Mouse (Mus musculus) left cerebral cortex, adult 9 months (tissue): ENCODE measurements around the gene Fntb.
"Not testable (repeated sequence)": the region's sequence is repeated elsewhere in the genome, so short reads cannot be mapped to it uniquely, and the experiment has no call there.

Source experiments
- DNase-seq, 2 experiments: peaks; one replicate each; pipeline ENCODE4 v3.0.0; 2022; ENCODE audit warnings: low spot score in 2 of 2

Fntb gene

DNA sequence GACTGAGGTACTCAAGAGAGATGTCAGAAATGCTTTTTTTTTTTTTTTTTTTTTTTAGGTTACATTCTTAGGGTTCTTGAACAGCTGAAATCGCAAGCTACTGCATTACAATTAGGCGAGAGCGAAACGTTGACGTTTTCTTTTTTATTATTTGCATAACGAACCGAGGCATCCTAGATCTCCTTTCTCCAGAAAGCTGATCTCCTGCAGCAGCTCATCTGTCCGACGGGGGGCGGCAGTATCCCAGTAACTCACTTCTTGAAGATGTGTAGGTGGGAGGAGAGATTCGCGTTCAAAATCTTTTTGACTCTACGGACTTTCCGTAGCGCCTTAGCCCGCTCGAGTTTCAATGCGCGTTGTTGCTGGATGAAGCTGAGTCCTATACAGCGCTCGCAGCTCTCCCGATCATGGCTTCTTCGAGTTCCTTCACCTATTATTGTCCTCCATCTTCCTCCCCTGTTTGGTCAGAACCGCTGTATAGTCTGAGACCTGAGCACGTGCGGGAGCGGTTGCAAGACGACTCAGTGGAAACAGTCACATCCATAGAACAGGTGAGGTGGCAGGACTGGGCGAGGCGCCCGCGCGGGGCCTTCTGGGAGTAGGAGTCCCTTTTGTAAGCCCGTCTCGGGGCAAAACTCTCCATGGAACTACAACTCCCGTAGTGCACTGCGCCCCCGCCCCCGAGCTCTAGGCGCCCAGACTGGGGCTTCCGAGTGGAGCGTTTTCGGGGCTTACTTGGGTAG, 71.9 kb downstream of the Fntb start:
- DNase-seq: peak; percentile 93 to 99

DNA sequence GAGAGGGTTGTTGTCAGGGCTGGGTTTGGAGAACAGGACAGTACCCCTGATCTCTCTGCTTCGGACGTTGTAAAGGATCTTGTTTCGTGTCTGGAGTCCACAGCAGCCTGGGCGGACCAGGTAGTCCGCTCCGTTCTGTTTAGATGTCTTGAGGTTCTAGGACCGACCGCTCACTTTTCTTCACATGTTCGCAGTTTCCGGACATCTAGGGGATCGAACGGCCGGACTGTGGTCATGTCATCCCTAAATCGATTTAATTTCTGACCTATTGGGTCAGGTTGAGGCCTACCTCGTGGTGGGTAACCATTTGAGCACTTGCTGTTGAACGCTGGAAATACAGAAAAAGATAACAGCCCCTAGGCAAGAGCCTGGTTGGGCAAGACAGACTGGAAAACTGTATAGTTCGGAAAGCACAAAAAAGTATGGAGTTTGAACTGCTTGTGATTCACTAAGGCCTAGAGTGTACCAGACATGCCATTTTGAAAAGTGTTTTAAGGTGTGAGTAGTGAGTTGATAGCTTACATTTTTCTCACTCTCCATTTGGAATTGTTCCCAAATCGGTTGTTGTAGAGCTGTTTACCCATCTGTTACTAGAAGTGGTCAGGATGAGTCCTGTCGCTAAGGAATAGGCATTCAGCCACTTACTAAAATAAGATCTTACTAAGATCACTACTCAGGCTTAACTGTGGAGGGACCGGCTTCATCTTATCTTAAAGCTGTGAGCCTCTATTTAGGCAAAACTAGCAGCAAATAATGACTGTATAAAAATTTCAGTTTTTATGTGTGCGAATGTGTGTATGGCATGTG, 72.7 kb downstream of the Fntb start:
- DNase-seq: no peak

DNA sequence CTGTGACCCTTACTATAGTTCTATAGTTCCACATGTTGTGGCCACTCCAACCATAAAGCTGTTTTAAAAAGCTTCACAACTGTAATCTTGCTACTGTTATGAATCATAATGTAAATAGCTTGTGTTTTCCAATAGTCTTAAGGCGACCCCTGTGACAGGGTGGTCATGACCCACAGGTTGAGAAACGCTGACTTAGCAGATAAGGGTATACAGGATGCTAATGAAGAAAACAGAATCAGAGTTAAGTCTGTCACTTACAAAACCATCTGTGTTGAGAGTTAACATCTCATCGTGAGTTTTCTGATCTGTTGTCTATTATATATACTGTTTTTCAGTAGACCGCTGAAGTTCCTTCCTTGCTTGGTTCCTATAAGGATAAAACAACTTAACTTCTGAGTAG, 73.9 kb downstream of the Fntb start:
- no peak for DNase-seq

- no peak for DNase-seq
Observed at GRCm38 (mm10) chr12:76840081-76840480, 74.7 kb downstream of the Fntb start.

DNA sequence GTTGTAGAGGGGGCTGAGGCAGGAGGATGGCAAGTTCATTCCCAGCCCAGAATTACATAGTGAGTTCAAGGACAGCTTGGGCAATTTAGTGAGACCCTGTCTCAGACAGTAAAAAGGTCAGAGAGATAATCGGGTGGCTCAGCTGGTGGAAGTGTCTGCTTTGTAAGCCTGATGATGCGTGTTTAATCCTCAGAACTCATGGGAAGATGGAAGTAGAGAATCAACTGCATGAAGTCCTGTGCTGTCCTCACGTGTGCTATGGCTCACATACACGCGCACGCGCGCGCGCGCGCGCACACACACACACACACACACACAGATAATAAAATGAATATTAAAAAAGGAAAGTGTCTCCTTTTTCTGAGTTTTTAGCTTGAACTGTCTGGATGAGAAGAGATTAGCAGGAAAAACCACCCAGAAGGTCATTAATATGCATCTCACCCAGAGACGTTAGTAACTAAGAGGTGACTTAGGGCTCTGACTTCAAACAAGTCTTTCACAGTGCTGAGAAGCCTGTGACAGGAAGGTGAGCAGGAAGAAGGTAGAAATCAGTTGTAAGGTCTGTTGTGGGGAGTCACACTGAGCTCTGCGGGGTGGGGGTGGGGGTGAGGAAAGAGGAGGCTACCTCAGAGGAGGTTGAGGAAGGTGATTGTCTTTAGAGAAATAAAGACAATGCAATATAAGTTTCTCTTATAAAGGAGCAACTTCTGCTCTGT, 79.1 kb downstream of the Fntb start:
- no peak for DNase-seq

DNA sequence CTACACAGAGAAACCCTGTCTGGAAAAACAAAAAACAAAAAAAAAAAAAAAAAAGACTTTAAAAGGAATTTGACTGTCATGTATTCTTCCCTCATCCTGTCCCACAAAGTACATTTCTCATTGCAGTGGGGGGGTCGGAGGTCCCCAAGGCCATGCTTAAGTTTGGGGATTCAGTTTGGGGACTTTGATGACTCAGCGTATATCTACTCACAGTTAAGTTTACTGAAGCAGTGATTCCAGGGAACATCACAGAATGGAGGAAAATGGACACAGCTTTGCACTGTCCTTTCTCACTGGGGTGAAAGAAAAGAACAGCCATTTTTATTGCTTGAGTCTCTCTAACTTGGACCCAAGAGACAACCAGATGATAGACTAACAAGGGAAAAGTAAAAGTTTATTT, 87.0 kb downstream of the Fntb start:
- no peak for DNase-seq

DNA sequence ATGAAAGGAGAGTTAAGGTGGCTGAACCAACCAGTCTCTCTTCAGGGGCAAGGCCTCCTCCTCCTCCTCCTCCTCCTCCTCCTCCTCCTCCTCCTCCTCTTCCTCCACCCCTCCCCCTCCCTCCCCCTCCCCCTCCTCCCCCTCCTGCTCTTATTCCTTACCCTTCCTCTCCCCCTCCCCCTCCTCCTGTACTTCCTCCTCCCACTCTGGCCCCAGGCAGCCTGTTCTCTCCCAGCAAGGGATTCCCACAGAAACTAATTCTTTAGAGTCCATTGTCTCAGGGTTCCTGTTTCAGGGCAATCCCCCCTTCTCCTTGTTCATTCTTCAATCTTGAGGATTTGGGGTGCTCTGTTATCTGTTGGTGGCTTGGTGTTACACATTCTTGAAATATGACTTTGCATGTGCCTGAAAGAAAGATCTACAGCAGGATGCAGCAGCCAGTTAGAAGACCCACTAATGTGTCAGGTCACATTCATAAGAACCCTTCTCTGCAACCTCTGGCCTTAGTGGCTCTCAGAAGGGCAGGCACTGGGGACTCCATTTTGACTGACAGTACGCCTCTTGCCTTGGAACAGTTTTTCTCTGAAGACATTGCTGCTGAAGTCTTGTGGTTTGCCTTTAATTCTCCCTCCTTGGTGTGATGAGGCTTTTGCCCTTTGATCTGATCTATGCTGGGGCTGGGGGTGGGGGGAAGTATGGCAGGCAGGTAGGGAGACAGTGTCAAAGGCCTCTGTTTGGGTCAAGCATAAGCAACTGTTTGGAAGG, 88.2 kb downstream of the Fntb start:
- DNase-seq: no peak

DNA sequence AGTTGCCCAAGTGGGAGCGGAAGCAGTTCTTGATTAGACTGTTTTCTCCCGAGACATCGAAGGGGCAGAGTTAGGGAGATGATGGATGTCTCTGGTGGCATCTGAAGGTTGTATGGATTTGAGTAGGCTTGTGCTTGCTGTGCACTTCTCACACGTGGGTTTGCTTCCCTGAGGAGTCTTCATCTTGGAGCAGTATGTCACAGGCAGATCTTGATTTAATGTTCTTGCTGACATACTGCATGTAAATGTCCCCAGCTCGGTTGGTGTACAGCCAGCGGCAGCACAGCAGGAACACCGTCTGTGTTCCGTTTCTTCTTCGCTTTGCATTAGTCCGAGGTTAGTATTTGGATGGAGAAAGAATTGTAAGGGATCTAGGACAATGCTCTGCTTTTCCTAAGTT, 91.7 kb downstream of the Fntb start:
- DNase-seq: no peak

GRCm38 (mm10) chr12:76858788-76859187, 93.4 kb downstream of the Fntb start:
- DNase-seq: not testable (repeated sequence)

DNA sequence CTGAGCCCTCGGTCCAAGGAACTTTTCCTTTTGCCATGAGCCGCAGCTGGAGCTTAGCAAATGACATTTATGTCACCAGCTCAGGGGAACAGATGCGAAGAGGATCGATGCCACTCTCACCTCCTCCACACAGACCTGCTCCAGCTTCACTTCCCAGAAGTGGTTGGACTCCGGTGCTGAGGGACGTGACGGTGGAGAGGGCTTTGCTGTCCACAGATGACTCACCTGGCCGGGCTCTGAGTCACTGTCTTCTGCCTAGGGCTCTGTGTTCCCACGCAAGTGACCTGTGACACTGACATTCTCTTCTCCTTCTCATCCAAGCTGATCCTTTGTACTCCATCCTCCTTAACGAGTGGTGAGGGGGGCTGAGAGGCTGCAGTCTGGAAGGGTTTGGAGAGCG, 98.3 kb downstream of the Fntb start:
- peak in 1 of 2 experiments; percentile 48 for DNase-seq

DNA sequence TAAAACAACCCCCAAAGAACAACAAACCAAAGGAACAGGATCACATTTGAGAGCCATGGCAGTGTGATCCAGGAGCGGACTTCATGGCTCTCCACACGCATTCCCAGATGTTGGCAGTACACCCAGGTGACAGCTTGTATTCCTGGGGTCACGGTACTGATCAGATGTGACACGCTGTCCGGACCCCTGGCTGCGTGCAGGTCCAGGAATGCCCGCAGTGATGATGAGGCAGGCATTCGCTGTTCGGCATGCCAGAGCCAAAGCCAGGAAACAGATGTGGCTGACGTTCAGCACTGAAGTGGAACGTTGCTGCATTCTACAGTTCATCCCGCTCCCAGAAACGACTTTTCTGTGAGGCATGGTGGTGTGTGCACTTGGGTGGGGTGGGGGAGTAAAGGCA, 99.9 kb downstream of the Fntb start:
- DNase-seq: no peak

DNA sequence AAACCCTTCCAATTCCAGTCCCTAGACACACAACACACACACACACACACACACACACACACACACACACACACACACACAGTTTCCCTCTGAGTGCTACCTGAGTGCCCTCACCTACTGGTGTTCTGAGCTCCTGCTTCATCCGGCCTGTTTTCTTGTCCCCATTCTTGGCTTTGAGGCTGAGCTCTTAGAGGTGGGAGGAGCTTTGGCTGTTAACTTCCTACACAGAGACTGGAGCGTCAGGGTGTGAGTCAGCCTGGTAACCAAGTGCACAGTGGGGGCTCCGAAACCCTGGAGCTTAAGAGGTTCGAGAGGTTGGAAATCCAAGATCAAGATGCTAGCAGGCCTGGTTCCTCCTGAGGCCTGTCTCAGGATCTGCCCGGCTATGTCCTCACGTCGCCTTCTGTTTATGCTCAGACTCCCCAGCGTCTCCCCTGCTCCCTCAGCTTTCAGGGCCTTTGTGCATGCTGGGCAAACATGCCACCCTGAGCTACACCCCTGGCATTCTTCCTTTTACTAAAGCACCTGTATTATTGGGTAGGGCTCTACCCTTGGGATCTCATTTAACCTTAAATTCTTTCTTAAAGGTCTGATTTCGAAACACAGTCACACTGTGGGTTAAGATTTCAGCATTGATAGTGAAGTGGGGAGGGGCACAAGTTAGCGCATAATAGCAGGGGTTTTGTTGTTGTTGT, 102.3 kb downstream of the Fntb start:
- peak; percentile 36 to 59 for DNase-seq

DNA sequence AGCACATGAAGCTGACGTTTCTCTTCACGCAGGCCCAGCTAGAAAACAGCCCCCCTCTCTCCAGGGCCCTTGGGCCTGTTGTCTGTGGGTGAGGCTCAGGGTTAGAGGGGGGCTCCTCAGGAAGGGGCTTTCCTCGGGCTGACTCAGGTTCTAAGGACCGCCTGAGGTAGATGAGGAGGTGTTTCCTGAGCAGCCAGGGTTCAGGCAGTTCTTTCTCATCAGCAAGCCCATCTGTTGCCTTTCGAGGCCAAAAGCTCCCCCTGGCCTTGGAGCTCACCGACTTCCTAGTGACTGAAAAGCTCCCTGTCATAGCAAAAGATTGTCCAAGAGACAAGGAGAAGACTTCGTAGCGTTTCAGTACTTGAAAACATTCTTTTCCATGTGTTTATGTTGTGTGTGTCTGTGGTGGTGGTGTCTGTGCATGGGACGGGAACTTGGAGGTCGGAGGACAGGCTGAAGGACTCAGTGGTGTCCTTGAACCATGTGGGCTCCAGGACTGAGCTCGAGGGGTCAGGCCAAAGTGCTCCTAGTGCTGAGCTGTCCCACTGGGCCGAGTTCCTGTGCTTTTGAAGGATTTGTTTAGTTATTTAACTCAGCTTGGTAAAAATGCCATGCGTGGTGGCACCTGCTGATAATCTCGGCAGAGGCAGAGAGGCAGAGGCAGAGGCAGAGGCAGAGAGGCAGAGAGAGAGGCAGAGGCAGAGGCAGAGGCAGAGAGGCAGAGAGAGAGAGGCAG, 103.2 kb downstream of the Fntb start:
- DNase-seq: no peak

GRCm38 (mm10) chr12:76869561-76869960, 104.2 kb downstream of the Fntb start:
- DNase-seq: no peak

- no peak for DNase-seq
Observed at GRCm38 (mm10) chr12:76872767-76873316, 107.5 kb downstream of the Fntb start.

- DNase-seq: no peak
Observed at GRCm38 (mm10) chr12:76874826-76875225, 109.4 kb downstream of the Fntb start.

DNA sequence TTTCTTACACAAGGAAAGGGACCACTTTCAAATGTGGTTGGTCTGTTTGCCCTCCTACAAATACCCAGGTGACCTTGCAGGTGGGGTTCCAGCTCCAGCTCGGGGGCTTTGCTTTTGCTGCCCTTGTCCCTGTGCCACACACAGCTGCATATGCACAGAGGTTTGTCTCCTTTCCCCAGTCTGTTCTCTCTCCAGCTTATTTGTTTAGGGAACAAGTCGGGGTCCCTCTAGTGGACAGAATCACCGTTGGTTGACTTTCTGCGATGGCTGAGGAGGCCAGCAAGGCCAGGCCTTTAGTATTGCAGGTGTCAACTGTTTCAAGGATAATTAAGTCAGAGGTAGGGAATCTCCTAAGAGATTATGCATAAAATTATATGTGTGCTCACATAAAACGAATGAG, 113.9 kb downstream of the Fntb start:
- DNase-seq: peak in 1 of 2 experiments; percentile 65

DNA sequence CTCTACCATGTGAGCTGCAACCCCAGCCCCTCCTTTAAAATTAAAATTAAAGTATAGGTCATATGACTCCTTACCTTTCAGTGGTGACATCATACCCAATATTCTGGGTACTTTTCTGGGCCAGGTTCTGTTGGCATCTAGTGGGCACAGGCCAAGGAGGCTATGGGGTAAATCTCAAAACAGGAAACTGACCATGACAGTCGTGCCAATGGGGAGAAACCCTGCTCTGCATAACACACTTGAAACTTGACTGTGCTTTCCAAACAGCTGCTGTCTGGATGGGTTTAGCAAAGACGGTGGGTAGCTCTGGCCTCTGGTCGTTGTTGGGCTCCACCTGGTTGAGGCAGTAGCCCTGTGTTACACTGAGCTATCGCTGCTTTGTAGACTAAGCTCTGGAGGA, 114.7 kb downstream of the Fntb start:
- DNase-seq: no peak

- DNase-seq: no peak
Observed at GRCm38 (mm10) chr12:76883824-76884223, 118.4 kb downstream of the Fntb start.

- no peak for DNase-seq
Observed at GRCm38 (mm10) chr12:76885103-76885502, 119.7 kb downstream of the Fntb start.
